Mouse (Mus musculus) testis, adult 2 months (tissue): Measurements from ENCODE around the gene Lrrc8d. TPM values are rescaled to one million over a fixed set of nuclear protein-coding genes. Genes with fewer than 3 reads are reported as not detected.

Experiments used
- H3K27ac ChIP-seq: fragments of 200-500 bp; 2 replicates; pipeline ENCODE4 v1.5.1; 2012; ENCODE audit warnings: low read depth, low read length; ENCODE audit not compliant: control insufficient read depth, insufficient read depth
- H3K27me3 ChIP-seq: fragments of 200-500 bp; 2 replicates; pipeline ENCODE4 v1.6.1; 2012; ENCODE audit warnings: mild to moderate bottlenecking, low read length, moderate library complexity; ENCODE audit not compliant: control insufficient read depth, insufficient read depth
- H3K36me3 ChIP-seq: fragments of 200-500 bp; 2 replicates; pipeline ENCODE4 v1.6.1; 2012; ENCODE audit warnings: mild to moderate bottlenecking, low read length; ENCODE audit not compliant: control insufficient read depth, insufficient read depth
- H3K4me1 ChIP-seq: fragments of 200-500 bp; 2 replicates; pipeline ENCODE4 v1.6.1; 2012; ENCODE audit warnings: low read length; ENCODE audit not compliant: control insufficient read depth, insufficient read depth
- H3K4me3 ChIP-seq: fragments of 200-500 bp; 2 replicates; pipeline ENCODE4 v1.5.1; 2012; ENCODE audit warnings: low read depth, mild to moderate bottlenecking, low read length, moderate library complexity, mixed read lengths; ENCODE audit not compliant: control insufficient read depth
- CTCF ChIP-seq: fragments of 200-500 bp; IDR thresholded peaks from 2 replicates; pipeline ENCODE4 v1.5.1; 2012; ENCODE audit warnings: low read depth, mild to moderate bottlenecking, inconsistent platforms, low read length, moderate library complexity; ENCODE audit not compliant: control insufficient read depth, insufficient read depth, insufficient replicate concordance
- POLR2A ChIP-seq: fragments of 200-500 bp; IDR thresholded peaks from 2 replicates; pipeline ENCODE4 v1.6.1; 2012; ENCODE audit warnings: low read depth, mild to moderate bottlenecking, inconsistent platforms, low read length, moderate library complexity; ENCODE audit not compliant: control insufficient read depth
- polyA plus RNA-seq: library from polyadenylated mRNA; depleted of rRNA; stranded (reverse); fragments of >200 nt; gene quantifications from 2 replicates; pipeline ENCODE4 v1.2.3, GENCODE M21; 2012

Gene Lrrc8d
- polyA plus RNA-seq, 1 experiment, result 4.8 TPM

GRCm38 (mm10) chr5:105710473-105710872 lies 10.7 kb downstream of the Lrrc8d start:
- peaks cover under 1% of the 10 kb centered on the region; the same call in 1 of the 2 replicates for H3K4me1 ChIP-seq
- H3K4me3 ChIP-seq, result no peak overlapping the region
- TF ChIP-seq CTCF (no peak), POLR2A (no peak)
- no peak overlapping the region for H3K27ac ChIP-seq
- H3K27me3 ChIP-seq, result no peaks in the 10 kb centered on the region
- H3K36me3 ChIP-seq, result no peaks in the 10 kb centered on the region

GRCm38 (mm10) chr5:105714446-105714845 lies 14.7 kb downstream of the Lrrc8d start:
- Histone ChIP-seq H3K27me3 (no peaks in the 10 kb centered on the region), H3K36me3 (no peaks in the 10 kb centered on the region), H3K27ac (peak overlapping the region; percentile 46), H3K4me1 (peaks cover 3% of the 10 kb centered on the region), H3K4me3 (no peak overlapping the region)
- TF ChIP-seq POLR2A (no peak), CTCF (no peak)

- Histone ChIP-seq H3K4me3 (no peak overlapping the region), H3K27me3 (no peaks in the 10 kb centered on the region), H3K36me3 (no peaks in the 10 kb centered on the region), H3K27ac (peak overlapping the region; percentile 23; the same call in 1 of the 2 replicates), H3K4me1 (peaks cover 3% of the 10 kb centered on the region)
- TF ChIP-seq POLR2A (no peak), CTCF (no peak)
These were observed 15.3 kb downstream of the Lrrc8d start for GRCm38 (mm10) chr5:105715095-105715494.

- no peaks in the 10 kb centered on the region for H3K36me3 ChIP-seq
- H3K27ac ChIP-seq, result peak overlapping the region; percentile 37; the same call in 1 of the 2 replicates
- H3K27me3 ChIP-seq, result no peaks in the 10 kb centered on the region
- TF ChIP-seq CTCF (no peak), POLR2A (no peak)
- H3K4me3 ChIP-seq, result no peak overlapping the region
- peaks cover 3% of the 10 kb centered on the region for H3K4me1 ChIP-seq
These were observed 15.9 kb downstream of the Lrrc8d start for GRCm38 (mm10) chr5:105715531-105716124.

- Histone ChIP-seq H3K4me1 (peaks cover 3% of the 10 kb centered on the region), H3K27me3 (no peaks in the 10 kb centered on the region), H3K27ac (no peak overlapping the region), H3K4me3 (no peak overlapping the region), H3K36me3 (no peaks in the 10 kb centered on the region)
- TF ChIP-seq POLR2A, result no peak
- no peak for TF ChIP-seq CTCF
These were observed 17.5 kb downstream of the Lrrc8d start for GRCm38 (mm10) chr5:105717294-105717693.

- TF ChIP-seq CTCF (no peak), POLR2A (no peak)
- H3K4me1 ChIP-seq, result peaks cover 3% of the 10 kb centered on the region
- H3K27me3 ChIP-seq, result no peaks in the 10 kb centered on the region
- 0 out of 2 replicates have a peak overlapping the region, but pooled peaks have one; percentile 19 for H3K27ac ChIP-seq
- H3K4me3 ChIP-seq, result no peak overlapping the region
- no peaks in the 10 kb centered on the region for H3K36me3 ChIP-seq
These were observed 18.4 kb downstream of the Lrrc8d start for GRCm38 (mm10) chr5:105718138-105718670.

GRCm38 (mm10) chr5:105721267-105721666 lies 21.5 kb downstream of the Lrrc8d start:
- no peaks in the 10 kb centered on the region for H3K36me3 ChIP-seq

More at GRCm38 (mm10) chr5:105721267-105721666, 21.5 kb downstream of the Lrrc8d start:
- Histone ChIP-seq H3K4me3 (no peak overlapping the region), H3K27ac (no peak overlapping the region), H3K27me3 (no peaks in the 10 kb centered on the region), H3K4me1 (no peaks in the 10 kb centered on the region; the same call in none of the 2 replicates)
- TF ChIP-seq POLR2A (no peak), CTCF (no peak)
